Mouse (Mus musculus) cerebellum, adult 9-11 months (tissue): Measurements from ENCODE around the gene Pigh.

Experiments used
- DNase-seq: peaks from one replicate; pipeline ENCODE4 v3.0.0; 2022

Pigh gene

DNA sequence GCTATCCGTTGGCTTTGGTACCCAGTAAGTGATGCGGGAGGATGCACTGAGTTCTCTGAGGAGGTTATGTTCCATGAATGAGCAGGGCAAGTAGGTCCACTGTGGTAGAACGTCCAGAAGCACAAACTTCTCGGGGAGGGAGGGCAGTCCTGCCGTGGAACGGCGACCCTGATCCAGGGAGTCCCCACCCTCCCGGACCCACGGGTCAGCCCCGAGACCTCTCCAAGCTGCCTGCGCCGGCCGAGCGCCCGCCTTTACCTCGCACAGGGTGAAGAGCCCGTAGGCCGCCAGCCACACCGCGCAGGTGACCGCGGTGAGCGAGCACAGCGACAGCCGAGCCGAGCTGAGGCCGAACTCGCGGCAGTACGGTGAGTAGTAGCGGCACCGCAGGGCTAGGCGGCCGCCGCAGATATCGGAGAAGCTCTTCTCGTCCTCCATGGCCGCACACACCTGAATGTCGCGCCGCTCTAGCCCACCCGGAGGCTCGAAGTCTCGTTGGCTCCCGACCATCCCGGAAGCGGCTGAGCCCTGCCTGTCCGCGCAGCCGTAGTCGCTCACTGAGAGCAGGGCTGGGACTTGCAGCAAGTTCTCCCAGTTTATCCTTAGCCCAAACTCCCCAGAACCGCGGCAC, at the start of gene Pigh:
Pigh (minus strand) TSS at position 470 of the 631 bp plus-strand sequence.
- peak; percentile 88 for DNase-seq

DNA sequence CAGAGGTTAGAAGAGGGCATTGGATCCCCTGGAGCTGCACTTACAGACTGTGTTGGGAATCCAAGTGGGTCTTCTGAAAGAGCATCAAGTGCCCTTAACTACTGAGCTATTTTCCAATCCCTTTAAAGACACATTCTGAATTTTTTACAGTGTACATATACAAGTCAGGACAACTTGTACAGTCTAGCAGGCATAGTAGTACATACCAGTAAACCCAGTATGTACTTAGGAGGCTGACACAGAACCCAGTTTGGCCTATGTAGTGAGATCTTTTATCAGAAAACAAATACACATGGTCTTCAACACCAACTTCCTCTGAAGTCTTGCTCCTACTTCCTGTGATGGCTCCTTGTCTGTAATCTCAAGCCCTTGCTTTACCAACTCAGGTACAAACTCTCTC, 49.5 kb upstream of the Pigh start:
- DNase-seq: no peak

DNA sequence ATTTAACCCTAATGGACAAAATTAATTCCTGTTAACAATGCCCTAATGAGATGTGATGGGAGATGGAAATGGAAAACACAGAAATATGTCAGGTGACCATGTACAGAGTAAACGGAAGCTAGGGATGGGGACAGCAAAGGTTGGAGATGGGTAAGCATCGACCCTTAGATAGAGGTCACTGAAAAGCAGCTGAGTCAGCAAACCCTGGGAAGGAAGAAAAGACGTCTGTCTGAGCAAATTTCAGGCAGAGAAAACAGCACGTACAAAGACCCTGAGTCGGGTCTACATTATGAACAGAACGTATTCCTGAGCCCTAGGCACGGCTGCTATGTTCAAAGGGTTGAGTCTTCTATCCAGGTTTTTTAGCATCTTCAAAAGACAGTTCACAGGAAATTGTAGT, 47.5 kb upstream of the Pigh start:
- no peak for DNase-seq

DNA sequence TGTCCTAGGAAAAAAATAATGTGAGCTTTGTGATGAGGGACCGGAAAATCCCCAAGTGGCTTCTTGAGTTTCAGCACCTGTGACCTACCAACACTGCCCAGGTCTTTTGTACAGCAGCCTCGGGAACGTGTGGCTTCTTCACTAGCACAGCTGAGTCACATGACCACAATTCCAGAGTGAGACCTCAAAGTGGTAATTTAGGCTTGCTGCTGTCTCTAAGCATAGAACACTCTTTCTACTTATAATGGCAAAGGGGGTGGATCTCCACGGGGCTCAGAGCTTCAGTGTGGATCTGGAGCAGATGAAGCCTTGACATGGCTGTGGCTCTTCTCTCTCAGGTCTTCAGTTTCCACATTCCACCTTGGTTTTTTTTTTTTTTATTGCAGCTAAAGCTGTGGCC, 45.7 kb upstream of the Pigh start:
- DNase-seq: no peak

DNA sequence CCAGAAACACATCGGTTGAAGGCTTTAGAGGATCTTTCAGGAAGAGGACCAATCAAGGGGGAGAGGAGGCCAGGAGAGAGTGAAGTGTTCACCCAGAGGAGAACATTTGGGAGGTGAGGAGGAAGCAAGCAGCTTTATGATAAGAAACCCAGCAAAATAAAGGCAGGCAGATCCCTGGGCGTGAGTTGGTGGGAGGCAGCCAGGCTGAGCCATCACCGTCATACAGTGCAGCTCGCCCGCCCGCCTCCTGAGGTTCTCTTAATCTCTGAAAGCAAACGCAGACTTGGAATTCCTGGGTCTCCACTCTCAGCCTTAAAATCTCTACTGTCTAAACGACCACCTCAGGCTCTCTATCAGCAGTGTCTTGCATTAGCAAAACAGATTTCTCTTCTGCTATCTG, 45.2 kb upstream of the Pigh start:
- DNase-seq: no peak

DNA sequence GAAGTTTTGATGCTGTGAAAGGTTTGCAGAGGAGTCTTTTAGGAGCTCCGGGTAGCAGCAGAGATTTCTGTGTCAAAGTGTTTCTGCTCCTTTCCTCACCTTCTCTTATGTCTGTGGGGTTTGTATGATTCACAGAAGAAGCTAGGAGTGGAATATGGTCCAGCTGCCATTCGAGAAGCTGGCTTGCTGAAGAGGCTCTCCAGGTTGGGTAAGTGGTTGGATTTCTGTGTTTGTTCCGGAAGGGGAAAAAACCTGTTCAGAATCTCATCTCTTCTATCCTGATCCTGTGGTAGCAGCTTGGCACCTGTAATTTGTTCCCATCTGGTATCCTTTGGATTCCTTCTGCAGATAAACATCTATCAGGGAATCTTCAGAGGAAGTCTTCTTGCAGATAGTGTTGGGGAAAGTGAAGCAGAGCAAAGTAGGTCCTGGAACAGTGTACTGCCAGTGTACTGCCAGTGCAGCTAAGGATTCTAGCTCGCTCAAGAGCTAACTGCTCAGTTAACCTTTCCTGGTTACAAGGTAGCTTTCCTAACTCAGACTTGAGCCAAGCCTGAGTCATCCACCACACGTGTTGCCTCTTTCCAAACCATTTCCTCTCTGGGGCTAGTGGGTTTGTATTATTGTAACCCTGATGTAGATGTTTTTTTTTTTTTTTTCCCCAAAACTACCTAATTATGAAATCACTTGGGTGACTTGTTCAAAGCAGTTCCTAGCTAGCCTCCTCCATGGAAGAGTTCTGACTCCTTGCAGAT, 42.4 kb upstream of the Pigh start:
- no peak for DNase-seq

DNA sequence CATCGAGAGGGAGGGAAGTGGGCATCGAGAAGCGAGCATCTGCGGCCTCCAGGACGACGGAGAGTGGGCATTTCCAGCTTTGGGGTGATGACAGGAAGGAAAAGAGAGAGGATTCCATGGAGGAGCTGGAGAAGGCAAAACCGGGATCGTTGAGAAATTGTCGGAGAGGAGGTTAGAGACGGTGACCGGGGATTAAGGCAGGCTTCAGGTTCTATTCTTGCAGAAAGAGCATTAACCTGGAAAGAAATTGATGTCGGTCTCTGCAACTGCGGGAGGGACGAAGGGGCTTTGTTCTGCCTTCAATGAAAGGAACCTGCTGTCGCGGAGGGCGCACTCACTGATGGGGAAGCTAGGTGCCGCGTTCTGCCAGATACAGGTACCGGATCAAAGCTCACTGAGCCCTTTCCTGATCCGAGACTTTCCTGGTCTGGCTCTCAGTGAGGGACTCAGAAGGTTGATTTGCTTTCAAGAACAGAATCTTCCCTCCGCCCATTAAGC, 41.8 kb upstream of the Pigh start:
- no peak for DNase-seq

DNA sequence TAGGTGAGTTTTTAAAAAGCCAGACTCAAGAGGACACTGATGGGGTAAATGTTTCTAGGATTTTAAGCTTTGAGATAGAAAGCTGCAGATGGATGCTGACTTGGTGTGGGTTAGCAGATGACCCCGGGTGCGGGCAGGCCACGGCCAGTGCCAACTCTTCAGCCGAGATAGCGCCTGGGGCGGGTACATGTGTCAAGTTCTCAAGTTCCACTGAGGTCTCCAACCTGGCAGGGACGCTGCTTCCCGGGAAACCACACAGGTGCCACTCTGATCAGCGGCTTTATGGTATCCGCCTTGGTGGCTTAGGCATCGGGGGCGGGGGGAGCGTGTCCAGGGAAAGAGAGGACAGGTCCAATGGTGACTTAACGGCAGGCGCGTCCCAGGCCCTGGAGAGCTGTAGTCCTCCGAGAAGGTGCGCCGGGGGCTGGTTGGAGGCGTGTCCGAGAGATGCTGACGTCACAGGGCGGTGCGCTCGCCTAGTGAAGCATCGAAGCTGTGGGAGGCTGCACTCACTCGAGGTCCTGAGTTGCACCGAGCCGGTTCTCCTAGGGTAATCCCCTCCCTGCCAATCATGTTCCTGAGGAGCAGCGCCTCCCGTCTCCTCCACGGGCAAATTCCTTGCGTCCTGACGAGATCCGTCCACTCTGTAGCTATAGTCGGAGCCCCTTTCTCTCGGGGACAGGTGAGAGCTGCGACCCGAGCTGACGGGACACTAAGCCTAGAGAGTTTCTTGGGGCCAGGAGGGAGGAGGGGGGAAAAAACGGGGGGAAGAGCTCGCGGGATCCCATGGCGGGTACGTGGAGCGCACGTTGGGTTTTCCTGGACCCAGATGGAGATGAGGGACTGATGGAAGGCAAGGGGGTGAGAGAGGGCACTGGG, 41.1 kb upstream of the Pigh start, which contains the start of gene Arg2:
Arg2 (plus strand) TSS at position 479 of the 879 bp plus-strand sequence.
- DNase-seq: peak; percentile 83

DNA sequence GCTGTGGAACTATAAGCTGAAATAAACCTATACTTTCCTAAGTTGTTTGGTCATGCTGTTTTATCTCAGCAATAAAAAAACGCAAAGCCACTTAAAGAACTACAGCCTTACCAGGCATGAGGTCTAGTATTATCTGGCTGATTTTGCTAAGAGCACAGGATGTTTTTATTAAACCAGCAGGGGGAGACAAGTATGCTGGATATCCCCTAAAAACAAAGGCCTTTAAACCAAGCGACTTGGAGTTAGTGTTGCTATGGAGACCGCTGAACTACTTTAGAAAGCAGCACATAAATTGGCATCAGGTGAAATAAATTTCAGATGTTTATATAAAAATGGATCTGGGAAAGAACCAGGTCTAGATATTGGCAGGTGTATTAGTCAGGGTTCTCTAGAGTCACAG, 33.4 kb upstream of the Pigh start:
- no peak for DNase-seq

DNA sequence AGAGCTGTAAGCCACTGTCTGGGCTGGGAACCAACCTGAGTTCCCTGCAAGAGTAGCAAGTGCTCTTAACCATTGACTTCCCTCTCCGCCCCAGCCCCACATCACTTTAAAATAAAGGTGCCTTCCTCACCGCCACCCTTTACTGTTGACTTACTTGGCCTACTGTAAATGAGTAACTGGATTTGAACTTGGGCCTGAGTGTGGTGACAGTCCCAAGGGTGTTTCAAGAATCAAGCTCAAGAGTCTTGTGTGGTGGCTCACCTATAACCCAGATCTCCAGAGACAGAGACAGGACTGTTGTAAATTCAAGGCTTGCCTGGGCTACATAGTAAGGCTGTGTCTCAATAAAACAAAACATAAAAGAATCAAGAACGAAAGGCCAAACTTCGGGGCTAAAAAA, 29.5 kb upstream of the Pigh start:
- DNase-seq: no peak

DNA sequence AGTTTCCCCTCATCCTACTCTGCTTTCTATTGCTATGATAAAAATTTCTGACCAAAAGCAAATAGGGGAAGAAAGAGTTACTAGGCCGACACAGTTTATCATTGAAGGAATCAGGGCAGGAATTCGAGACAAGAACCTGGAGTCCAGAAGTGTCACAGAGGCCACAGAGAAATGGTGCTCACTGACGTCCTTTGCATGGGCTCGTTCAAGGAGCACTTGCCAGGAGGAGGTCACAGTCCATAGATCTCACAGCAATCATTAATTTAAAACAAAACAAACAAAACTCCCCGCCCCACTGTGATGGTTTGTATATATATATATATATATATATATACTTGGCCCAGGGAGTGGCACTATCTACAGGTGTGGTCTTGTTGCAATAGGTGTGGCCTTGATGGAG, 15.9 kb upstream of the Pigh start:
- no peak for DNase-seq

DNA sequence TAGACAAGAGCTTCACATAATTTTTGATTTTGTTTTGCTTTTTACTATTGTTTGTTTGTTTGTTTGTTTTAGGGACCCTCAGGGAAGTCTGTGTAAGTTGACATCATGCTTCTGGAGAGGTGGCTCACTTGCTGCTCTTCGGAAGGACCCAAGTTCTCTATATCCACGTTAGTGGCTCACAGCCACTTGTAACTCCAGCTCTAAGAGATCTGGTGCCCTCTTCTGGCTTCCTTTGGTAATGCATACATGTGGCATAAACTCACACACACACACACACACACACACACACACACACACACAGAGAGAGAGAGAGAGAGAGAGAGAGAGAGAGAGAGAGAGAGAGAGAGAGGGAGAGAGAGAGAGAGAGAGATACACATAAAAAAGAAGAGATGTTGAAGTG, 15.1 kb upstream of the Pigh start:
- DNase-seq: no peak

DNA sequence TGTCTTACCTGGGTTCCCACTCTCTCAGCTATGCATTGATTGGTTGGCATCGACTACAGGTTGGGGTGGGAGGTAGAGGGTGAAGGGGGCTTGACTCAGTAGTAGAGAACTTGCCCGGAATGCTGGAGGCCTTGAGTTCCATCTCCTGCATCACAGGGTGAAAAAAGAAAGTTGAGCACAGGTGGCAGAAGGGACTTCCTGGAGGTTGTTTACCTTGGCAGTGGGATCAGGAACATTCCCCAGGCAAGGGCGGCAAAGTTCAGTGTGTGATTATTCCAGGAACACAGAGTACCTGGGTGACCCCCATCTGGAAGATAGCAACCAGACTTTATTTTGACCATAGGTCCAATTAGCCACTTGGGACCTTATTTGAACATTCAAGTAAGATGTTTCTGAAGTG, 14.3 kb upstream of the Pigh start:
- no peak for DNase-seq

DNA sequence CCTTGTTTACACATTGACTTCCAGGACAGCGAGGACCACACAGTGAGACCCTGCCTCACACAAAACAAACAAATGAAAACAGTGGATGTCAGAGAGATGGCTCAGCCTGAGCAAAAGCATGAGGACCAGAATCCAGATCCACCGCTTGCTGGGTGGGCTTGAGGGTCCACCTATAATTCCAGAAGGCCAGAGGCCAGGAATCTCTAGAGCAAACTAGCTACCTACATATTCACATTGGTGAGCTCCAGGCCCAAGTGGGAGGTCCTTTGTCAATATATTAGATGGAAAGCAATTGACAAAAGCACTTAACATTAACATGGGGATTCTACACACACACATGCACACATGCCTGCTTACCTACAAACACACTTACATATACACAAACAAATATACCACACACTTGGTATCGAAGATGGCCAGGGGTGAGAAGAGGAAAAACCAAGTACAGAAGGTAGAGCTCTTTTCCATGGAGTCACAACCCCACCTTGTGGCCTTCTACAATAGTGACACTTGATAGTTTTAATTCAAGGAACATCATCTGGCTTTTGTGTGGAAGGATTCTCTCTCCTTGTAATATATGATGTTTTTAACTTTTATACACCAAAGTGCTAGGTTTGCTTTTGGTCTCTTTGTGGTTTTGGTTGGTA, 7.8 kb upstream of the Pigh start:
- peak; percentile 38 for DNase-seq

DNA sequence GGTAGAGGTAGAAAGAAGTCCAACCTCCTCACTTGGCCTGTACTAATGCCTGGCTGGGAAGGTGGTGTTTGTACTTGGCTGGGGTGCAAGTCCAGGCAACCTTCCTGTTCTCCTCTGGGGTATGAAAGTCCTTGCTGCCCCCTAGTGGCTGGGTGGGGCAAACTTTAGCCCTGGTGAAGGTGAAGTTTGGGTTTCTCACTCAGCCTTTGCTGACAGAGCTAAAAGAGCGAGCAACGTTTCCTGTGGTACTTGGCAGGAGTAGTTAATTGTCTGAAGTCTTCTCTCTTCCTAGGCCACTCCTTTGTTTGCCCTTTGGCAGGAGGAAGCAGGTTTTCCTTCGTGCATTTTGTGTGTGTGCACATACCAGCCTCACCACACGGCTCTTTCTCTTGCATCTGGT, 3.1 kb upstream of the Pigh start:
- DNase-seq: peak; percentile 19

DNA sequence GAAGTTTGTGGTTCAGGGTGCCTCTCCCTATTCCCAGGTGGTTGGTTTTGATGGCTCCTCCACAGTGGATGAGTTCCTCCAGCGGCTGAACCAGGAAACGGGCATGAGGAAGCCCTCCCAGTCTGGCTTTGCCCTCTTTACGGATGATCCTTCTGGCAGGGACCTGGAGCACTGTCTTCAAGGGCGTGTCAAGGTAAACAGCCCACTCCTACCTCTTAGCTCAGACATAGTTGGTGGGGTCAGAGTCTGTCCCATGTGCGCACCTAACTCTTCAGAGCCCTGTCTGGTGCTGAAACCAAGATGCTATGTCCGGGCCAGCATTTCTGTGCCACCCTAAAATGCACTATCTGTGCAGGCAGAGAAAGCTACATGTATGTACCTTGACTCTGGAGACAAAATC, 16.1 kb downstream of the Pigh start:
- DNase-seq: no peak

DNA sequence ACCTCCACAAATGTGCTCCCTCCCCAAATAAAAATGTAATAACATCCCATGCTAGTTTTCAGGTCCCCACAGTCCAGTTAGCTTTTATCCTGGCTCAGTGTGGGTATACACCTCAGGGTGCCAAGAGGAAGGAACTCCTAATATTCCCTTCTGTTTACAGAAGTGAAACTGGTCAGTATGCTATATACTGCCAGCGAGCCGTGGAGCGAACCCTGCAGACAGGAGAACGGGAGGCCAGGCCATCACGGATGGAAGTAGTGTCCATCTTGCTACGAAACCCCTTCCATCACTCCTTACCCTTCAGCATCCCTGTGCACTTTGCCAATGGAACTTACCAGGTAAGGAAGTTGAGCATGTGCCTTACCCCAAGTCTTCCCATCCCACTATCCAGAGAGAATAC, 16.9 kb downstream of the Pigh start:
- DNase-seq: no peak

DNA sequence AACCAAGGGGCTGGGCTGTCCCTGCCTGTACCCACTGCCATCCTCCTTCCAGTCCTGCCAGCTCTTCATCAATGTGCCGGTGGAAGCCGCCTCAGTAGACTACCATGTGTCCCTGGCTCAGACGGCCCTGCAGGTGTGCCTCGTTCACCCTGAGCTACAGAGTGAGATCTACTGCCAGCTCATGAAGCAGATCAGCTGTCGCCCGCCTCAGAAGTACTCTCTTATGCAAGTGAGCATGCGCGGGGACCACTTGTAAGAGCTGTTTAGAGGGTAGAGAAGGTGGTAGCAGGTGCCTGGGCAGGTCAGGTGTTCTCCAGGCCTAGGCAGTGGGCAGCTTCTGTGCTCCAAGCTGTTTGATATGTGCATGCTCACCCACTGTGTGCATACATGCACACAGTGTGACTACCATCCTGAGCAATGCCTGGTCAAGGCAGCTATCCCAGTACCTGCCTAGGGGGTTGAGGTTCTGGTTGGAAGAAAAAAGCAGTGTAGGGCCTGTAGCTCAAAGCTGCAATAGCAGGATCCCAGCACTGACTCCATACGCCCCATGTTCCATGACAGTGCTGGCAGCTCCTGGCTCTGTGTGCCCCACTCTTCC, 18.6 kb downstream of the Pigh start:
- no peak for DNase-seq

DNA sequence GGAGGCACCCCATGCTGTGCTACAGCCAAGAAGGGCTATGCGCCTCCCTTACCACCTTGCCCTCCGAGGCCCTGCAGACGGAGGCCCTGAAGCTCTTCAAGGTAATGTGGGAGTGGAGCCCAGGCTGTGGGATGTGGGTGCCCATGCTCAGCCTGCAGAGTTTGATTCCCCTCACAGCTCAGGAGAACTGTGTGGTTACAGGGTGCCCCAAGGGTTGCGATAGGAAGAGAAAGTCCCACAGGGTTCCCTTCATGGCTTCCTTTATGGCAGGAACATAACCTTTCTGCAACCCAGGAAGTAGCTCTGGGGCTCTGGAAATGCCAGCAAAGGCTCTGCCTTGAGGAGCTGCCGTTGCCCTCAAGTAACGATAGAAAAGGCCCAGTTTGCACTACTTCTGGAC, 19.5 kb downstream of the Pigh start:
- no peak for DNase-seq

DNA sequence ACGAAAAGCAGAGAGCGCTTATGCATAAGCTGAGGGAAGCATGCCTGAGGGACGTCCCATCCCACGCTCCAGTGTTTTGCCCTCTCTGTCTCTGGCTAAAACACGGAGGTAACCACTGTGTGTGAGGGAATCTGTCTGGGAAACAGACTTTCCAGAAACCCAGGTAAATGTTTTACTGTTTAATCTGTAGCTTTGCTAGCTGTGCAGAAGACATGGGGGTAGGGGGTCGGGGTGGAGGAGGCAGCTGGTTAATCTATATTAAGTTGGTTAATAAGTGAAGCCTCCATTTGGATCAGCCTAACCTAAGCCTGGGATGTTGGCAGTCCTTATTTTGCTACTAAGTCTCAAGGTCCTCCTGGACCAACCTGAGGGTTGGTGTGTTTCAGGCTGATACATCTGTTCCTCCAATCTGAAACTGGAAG, 20.3 kb downstream of the Pigh start:
- DNase-seq: no peak

DNA sequence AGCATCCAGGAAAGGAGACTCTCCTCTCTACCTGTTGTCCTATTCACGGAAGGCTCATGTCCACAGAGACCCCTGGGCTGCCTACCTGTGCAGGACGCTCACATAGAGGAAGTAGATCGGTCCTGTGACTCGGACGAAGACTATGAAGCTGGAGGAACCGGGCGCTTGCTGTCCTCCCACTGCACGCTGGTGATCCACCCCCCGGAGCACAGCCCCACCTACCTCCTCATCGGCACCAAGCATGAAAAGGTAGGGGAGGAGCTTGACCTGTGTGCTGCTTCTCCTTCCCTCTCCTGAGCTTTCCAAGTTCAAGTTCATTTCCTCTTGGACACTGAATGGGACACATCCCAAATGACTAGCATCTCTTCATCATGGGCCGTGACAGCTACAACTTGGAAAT, 21.1 kb downstream of the Pigh start:
- no peak for DNase-seq

DNA sequence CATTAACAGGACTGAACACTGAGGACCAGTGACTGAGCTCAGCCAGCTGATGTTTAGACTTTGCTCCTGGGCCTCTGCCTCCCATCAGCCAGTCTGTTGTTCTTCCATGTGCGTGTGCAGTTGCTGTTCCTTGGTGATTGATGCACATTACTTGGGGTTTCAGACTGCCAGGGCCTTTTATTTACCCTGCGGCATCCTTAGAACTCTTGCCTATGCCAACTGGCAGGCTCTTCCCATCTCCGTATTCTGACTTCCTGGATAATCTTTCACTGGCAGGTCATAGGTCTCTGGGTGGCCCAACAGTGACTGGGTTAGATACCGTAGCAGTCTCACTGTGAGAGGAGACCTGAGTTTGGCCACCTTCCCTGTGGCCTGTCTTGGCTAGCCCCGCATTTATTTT, 21.9 kb downstream of the Pigh start:
- DNase-seq: no peak

DNA sequence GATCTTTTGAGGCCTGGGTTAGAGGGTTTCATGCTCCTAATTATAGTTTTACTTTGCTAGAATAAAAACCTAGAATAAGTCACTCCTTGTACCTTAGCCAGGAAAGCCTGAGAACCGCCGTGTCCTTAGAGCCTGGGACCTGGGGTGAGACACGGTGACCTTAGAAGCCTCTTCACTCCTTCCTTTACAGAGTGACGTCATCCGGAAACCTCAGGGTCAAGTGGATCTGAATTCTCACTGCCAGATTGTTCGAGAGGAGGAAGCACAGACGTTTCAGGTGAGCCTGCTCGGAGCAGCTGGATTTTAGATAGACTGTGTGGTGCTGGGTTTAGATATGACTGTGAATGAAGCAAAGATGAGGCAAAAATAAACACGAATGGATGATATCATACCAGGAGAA, 23.0 kb downstream of the Pigh start:
- DNase-seq: no peak
